Mouse (Mus musculus) liver, postnatal 0 days (tissue): ENCODE data around the gene Golph3.

Source experiments
- CTCF ChIP-seq: sonication (generic); IDR thresholded peaks from 2 replicates; pipeline ENCODE4 v1.5.1; 2016; ENCODE audit warnings: antibody characterized with exemption, low read depth
- EP300 ChIP-seq: IDR thresholded peaks from 2 replicates; pipeline ENCODE4 v1.6.1; 2016; ENCODE audit warnings: antibody characterized with exemption, low read depth, mild to moderate bottlenecking

- no peak for TF ChIP-seq CTCF
- TF ChIP-seq EP300, result no peak
Observed at GRCm38 (mm10) chr15:12376491-12377069, 55.3 kb downstream of the Golph3 start.
